Mouse (Mus musculus) ovary, adult 18-20 months (tissue): ENCODE results near the gene Hist1h2ap.
A peak's percentile ranks its signal among the peaks of the same experiment; 100 is the strongest.
"Not testable (repeated sequence)": the region's sequence is repeated elsewhere in the genome, so short reads cannot be mapped to it uniquely, and the experiment has no call there.

Experiments
- DNase-seq: peaks from one replicate; pipeline ENCODE4 v3.0.0; 2022; ENCODE audit warnings: low spot score, mixed read lengths

Gene Hist1h2ap

GRCm38 (mm10) chr13:21810073-21810472 lies 23.2 kb downstream of the Hist1h2ap start, which contains the start of the genes Hist1h2bq and Hist1h2ao:
Gene Hist1h2bq (minus strand): TSS chr13:21810197.
Gene Hist1h2ao (plus strand): TSS chr13:21810465.
- DNase-seq = not testable (repeated sequence)

- DNase-seq = not testable (repeated sequence)
Observed at GRCm38 (mm10) chr13:21803058-21803457, 30.2 kb downstream of the Hist1h2ap start.

GRCm38 (mm10) chr13:21797163-21797562 lies 36.1 kb downstream of the Hist1h2ap start:
- DNase-seq = not testable (repeated sequence)

DNA sequence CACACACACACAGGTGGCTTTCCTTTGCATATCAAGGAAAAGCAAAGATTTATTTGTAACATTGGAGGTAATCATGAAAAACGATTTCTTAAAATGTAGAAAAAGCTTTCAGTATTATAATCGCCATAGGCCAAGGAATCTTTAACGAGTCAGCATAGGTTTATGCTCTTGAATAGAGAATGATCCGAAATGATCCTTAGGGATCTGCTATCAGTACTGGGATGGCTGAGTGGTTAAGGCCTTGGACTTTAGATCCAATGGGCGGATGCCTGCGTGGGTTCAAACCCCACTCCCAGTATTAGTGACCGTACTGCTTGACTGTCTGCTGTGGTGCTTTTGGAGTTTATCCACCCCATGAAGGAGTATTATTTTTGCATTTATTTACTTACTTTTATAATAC lies 37.7 kb downstream of the Hist1h2ap start:
- DNase-seq = no peak

DNA sequence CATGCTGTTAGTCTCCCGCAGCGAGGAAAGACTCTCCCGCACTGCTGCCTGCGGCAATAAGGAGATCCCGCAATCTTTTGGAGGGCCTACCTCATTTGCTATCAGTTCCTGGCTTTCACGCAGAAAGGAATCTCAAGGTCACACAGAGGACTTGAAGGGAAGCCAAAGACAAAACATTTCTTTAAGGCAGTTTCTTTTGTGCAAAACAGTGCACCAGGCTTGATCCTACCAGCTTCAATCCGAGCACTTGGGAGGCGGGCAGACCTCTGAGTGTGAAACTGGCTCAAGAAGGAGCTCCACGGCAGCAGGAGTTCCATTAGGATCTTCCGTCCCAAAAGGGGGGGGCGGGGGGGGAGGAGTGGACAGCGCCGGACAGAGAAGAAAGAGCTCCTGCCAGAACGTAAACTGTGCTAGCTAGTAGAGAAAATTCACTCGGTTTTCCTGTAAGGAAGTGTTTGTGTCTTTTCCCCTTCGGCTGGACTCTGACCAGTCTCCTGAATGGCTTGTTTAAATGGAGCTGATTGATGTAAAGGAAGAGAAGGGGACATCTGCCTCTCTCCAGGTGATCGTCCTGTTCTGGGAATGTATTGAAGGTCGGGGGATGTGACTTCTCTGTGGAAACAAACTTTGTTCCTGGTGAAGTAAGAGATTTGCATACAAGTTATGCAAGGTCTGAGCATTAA lies 42.6 kb downstream of the Hist1h2ap start:
- DNase-seq = no peak

DNA sequence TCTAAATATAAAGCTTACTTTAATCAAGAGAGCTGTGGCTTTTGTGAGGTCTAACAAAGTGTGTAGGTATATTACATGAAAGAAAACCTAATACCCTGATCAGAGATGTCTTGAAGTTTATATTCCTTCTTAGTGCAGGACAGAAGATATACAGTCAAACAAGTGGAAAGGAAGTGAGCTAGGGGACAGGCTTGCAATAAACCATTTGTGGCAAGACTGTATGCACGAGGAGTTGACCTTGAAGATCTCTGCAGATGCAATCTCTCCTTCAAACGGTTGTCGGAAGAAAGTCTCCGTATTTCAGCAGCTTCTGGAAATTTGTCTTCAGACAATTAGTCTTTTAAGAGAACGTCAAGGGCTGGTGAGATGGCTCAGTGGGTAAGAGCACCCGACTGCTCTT lies 43.4 kb downstream of the Hist1h2ap start:
- DNase-seq = no peak

DNA sequence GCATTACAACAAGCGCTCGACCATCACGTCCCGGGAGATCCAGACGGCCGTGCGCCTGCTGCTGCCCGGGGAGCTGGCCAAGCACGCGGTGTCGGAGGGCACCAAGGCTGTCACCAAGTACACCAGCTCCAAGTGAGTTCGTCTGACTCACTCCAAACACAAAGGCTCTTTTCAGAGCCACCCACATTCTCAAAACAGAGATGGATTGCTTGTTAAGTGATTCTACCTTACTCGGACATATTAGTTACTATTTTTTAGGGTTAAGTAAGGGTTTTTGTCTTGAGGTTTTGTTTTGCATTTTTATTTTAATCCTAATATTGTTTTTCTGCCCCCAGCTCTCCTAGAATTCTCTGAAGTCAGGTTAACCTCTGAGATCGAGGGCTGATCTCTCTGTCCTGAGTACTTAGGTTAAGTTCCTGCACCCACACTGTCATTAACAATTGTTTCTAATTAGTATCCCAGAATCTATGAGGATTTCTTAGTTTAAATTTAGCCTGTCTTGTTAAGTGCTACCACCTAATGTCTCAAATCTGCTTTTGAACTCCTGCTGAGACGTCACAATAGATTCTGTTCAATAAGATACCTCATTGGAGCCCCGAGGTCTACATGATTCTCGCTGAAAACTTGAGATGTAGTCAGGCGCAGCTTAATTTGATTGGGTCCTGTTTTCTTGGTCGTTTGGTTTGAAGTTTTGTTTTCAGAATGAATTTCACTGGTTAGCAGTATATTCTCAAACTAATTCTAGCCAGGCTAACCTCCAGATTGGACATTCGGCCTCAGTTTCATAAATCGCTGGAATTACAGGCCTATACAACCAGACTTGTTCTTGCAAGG lies 45.3 kb downstream of the Hist1h2ap start:
- DNase-seq = no peak

- peak; percentile 86 for DNase-seq
Observed at GRCm38 (mm10) chr13:21786899-21787629, 46.2 kb downstream of the Hist1h2ap start, which contains the start of the genes Hist1h2an and Hist1h2bp. Gene Hist1h2an (minus strand): TSS chr13:21787218. Gene Hist1h2bp (plus strand): TSS chr13:21787461.

- DNase-seq = no peak
Observed at GRCm38 (mm10) chr13:21786189-21786898, 47.0 kb downstream of the Hist1h2ap start.

DNA sequence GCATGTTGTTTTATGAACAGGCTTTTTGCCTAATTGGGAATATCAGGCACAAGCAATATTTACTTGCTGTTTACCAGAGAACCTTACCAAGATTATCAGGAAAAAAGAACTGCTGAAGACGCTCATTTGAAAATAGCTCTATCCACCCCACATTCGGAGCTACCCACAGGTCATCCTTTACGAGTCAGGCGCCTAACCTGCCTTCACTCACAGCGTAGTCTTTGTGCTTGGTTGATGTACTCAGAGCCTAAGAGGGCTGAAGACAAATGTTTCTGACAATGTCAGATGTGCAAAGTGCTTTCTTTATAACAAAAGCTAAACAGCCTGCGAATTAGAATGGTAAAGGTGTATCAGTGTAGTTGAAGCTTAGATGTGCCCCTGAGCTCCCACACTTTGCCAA lies 49.0 kb downstream of the Hist1h2ap start:
- no peak for DNase-seq

DNA sequence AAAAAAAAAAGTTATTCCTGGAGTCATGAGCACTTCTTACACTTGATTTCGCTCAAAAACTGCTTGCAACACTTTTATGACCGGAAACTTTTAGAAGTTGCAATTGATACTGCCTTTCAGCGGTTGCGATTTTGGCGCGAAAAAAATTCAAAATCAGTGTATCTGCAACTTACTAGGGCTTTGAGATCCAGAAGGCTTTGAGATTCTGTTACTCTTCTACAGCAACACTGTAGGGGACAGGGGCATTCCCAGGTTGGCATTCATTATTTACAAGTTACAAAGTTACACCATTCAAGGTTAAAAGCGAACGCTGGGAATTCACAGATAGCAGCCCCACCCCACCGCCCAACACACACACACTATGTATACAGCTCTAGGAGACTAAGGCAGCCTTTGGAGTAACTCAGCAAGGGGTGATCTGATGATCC lies 49.6 kb downstream of the Hist1h2ap start:
- DNase-seq = no peak

GRCm38 (mm10) chr13:21783255-21783617 lies 50.1 kb downstream of the Hist1h2ap start, which contains the start of gene Hist1h3i:
Gene Hist1h3i (minus strand): TSS chr13:21783370.
- DNase-seq = peak; percentile 35
